Mouse (Mus musculus): ENCODE data around the gene Adam23.
"Not testable (repeated sequence)": the region's sequence is repeated elsewhere in the genome, so short reads cannot be mapped to it uniquely, and the experiment has no call there.

Gene Adam23

DNA sequence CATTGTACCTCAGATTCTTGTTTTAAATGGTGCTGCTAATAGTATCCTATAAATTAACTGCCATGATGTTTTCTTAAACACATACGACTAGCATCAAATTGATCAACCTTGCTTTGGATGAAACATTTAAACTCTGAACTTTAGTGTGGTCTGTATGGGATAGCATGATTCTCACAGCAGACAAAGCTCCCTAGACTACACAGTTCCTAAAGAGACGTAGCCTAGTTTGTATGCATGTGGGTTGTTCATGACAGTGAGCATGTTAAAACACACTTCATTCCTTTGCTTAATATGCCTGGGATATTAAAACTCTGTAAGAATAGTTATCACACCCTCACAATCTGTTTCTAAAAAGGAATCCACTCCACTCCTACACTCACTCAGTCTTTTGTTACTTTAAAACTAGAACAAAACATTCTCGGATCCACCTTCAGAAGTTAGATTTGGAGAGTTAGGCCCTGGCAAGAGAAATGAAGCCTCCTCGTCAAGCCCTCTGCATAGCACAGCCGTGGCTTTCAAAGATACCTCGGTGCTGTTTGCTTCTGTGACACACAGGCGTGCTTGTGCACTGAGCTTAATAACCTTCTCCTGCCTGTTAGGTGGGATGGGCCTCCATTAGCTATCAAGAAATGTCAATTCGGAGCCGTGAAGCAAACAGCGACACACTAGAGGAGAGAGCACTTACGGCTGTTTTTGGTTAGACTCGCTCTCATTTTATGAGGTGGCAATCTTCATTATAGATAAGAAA, 128.3 kb downstream of the Adam23 start:
- no peak for DNase-seq (ENCODE audit: extremely low read depth, insufficient read length, low spot score)

DNA sequence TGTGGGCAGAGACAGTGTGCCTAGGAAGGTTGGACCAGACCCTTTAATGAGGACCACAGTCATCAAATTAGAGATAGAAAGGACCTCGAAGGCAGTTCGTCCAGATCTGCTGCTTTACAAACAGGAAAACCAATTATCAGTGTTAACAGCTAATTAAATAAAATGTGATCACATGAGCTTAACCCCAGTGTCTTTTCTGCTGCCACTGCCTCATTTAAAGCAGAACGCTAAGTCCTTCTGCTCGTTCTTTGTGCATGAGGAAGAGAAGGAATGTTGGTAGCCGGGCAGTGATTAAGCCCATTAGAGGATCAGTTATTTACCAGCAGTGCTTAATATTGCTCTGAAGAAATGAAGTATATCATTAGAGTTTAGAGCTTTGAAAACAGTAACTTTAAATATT, 131.1 kb downstream of the Adam23 start:
- DNase-seq (ENCODE audit: extremely low read depth, insufficient read length, low spot score): no peak

GRCm38 (mm10) chr1:63579153-63579552, 133.5 kb downstream of the Adam23 start:
- DNase-seq (ENCODE audit: extremely low read depth, insufficient read length, low spot score): no peak

DNA sequence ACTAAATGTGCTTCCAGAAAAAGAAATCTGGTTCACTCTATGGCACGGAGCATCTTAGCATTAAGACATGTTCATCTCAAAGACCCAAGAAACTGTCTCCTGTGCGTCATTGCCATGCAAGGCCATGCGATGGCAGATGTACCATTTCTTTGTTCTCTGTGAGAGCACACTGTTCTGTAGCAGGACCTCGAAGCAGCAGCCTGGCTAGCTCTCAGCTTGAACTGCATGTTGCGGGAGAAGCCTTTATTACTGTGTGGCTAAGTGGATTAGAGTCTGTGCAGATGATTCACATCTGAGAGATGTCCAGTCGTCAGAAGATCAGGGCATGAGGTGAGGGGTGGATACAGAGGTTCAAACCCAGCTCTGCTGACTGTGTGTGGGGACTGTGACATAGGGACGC, 141.2 kb downstream of the Adam23 start:
- DNase-seq (ENCODE audit: extremely low read depth, insufficient read length, low spot score): no peak

DNA sequence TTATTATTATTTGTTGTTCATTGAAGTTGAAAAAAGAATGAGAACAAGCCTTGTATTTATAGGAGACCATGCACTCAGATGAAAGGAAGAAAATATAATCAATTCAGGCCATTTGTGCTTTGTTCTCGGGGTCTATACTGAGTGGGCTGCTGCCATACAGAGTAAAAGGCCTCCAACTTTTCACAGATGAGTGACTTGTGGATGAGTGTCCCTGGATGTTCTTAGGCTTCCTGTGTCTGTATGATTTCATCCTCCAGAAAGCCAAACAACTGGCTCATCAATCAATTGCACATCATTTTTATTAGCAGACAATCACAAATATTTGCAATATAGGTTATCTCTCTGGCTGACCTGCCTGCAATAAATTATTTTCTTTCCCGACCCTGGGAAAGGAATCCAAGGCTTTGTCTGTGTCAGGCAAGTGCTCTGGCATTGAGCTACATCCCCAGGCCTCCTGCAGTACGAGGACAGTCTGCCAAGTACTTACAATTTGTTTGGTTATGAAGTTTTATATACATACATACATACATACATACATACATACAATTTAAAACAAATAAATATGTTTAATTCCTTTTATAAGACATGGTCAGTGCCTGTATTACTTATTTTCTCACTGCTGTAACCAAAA, 158.3 kb downstream of the Adam23 start:
- no peak for DNase-seq (ENCODE audit: extremely low read depth, insufficient read length, low spot score)

- no peak for DNase-seq (ENCODE audit: extremely low read depth, insufficient read length, low spot score)
Observed at GRCm38 (mm10) chr1:63609613-63610012, 163.9 kb downstream of the Adam23 start.

- no peak for DNase-seq (ENCODE audit: extremely low read depth, insufficient read length, low spot score)
Observed at GRCm38 (mm10) chr1:63614594-63614993, 168.9 kb downstream of the Adam23 start.

DNA sequence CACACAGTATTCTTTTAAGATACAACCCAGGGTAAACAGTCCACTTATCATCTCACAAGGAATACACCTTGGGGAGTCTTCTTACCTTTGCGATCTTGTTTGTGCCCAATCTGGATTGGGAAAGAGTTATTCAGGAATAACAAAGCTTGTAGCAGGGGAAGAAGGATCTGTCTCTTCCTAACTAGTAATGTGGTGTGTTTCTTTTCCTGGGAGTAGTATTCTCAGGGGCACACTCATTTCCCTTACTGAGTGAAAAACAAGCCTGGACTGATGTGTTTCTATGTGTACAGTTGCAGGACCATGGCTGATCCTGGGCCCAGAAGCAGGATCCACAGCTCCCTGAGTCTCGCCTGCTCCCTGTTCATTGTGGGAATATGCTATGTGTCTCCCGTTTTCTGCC, 170.0 kb downstream of the Adam23 start, which contains the start of gene Gm39653:
TSS of gene Gm39653 (plus strand) at position 301 of the 400 bp plus-strand sequence.
- DNase-seq (ENCODE audit: extremely low read depth, insufficient read length, low spot score): no peak

- DNase-seq (ENCODE audit: extremely low read depth, insufficient read length, low spot score): no peak
Observed at GRCm38 (mm10) chr1:63628211-63628610, 182.5 kb downstream of the Adam23 start.

DNA sequence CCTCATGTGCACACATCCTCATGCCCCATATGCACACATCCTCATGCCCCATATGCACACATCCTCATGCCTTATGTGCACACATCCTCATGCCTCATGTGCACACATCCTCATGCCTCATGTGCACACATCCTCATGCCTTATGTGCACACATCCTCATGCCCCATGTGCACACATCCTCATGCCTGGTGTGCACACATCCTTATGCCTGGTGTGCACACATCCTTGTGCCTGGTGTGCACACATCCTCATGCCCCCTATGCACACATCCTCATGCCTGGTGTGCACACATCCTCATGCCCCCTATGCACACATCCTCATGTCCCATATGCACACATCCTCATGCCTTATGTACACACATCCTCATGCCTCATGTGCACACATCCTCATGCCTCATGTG, 184.7 kb downstream of the Adam23 start:
- not testable (repeated sequence) for DNase-seq (ENCODE audit: extremely low read depth, insufficient read length, low spot score)

- no peak for DNase-seq (ENCODE audit: extremely low read depth, insufficient read length, low spot score)
Observed at GRCm38 (mm10) chr1:63639921-63640320, 194.2 kb downstream of the Adam23 start.
